Mouse (Mus musculus) liver, embryonic 14 days (tissue): ENCODE results near the gene Rdm1. TPM values are rescaled to one million over a fixed set of nuclear protein-coding genes. Genes with fewer than 3 reads are reported as not detected.

ENCODE experiments used
- polyA plus RNA-seq: library from polyadenylated mRNA; depleted of rRNA; stranded (reverse); fragments of >200 nt; gene quantifications from 2 replicates; pipeline ENCODE4 v1.2.3, GENCODE M21; 2012; rRNA removed

The Rdm1 gene
- 4.7 and 5.6 TPM in 2 replicates for polyA plus RNA-seq

DNA sequence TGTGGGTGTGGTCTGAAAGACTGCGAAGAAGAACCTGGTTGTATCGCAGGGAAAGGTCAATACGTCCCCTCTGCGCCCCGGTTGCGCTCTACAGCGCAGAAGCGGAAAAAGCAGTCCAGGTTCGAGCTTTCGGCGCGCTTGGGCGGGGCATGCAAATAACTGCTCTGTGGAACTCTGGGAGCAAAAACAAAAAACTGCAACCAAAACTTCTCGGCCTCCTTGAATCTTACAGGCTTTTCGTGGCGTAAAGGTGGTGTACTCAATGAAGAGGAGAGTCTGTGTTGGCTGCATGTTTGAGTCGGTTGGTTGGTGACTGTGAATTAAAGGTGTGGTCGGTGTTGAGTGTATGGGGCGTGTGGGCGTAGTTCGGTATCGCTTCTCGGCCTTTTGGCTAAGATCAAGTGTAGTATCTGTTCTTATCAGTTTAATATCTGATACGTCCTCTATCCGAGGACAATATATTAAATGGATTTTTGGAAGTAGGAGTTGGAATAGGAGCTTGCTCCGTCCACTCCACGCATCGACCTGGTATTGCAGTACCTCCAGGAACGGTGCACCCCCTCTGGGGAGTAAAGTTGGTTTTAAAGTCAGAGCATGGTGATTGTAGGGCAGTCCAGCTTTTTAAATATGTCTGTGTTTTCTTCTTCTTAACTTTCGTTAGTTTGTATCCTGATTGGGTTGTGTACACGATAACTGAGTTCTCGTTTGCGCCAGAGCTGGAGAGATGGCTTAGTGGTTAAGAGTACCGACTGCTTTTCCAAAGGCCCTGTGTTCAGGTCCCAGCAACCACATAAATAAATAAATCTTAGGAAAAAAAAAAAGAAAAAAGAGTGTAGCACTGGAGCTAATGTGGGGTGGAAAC lies at the start of gene Rdm1:
Gene Rdm1 (plus strand): TSS at position 201 of the 862 bp plus-strand sequence.

DNA sequence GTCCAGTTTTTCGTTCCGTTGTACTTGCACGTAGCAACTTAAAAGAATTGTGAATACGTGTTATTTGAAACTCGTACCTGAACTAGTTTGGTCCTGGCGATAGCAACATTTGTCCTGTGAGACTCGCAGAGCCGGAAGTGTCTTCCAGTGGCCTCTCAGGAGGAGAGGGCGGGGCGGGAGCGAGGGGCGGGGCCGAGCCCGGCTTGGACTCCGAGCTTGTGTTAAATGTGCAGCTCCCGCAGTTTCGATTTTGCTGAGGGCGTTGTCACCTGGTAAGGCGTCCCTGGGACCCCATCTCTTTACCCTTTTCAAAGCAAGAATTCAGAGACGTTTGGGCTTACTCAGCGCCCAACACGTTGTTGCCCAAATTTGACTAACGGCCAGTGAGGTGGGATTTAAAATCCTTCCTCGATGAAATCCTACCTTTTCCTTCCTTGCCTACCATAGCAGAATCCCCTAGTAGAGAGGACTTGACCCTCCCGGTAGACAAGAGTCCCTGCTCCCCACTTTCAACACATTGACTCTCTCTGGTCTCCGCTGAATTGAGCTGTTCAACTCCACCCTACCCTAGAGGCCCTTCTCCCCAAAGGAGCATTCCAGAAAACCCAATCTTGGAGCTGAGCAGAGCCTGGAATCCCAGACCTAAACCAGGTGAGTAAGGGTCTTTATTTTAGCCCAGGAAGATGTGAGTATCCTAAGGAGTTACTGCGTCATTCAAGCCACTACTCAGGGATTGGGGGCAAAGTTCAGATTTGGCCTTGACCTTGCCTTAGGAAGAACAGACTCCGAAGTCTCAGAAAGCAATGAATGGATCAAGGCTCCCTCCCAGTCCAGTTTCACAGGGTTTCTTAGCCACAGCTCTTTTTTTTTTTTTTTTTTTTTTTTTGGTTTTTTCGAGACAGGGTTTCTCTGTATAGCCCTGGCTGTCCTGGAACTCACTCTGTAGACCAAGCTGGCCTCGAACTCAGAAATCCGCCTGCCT lies 44.6 kb upstream of the Rdm1 start, which contains the start of gene Tmem106a:
Gene Tmem106a (plus strand): TSS at position 189 of the 982 bp plus-strand sequence.

DNA sequence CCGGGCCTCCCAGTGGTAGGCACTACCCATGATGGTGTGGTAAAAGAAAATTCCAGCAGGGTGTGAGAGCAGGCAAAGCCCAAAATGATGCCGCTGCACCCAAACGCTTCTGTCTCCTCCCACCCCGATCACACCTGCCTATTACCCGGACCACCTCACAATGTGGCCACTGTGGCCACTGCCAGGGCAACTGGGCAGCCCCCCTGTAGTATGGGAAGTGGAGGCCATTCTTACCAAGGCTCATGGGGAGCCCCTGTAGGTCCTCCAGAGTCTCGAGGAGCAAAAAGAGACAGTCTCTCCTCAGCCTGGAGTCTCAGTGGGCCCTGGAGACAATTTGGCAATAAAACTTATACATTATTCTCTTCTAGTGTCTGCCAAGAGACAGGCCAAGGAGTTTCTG lies 27.8 kb upstream of the Rdm1 start, which contains the start of gene Gm11634:
Gene Gm11634 (minus strand): TSS at position 101 of the 400 bp plus-strand sequence.

DNA sequence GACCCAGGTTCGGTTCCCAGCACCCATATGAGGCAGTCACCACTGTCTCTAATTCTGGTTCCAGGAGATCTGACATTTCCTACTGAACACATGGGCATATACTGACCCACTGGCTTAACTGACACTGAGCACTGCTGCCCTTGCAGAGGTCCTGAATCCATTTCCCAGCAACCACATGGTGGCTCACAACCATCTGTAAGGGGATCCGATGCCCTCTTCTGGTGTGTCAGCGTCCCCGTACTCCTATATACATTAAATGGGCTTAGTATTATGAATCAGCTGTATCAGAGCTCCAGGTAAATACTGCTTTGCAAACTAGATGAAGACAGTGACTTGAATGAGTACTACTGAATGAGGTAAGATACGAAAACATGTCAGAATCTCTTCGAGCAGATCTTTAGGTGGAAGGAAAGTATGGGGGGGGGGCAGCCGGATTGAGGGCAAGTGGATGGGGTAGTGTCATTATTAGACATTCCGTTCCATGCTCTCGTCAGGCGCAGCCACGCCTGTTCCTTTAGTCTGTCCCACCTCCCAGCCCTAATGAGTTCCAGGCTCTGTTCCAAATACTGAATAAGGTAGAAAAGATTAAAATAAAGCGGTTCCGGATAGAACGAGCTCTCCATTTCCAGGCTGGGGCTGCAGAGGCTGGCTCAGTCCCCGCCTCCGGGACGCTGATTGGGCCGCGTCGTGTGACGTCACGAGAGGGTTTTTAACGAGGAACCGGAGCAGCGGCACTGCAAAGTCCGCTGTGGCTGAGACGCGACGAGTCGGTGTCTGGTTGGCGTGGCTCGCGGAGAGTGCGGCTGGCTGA lies 38.0 kb downstream of the Rdm1 start, which contains the start of gene Arl4d:
Gene Arl4d (plus strand): TSS at position 717 of the 811 bp plus-strand sequence.

Other genes starting within 250 kb of the Rdm1 start
- gene Aarsd1, start 209.6 kb upstream of the Rdm1 start, polyA plus RNA-seq: 26.3 and 29.3 TPM in 2 replicates
- 1.2 and 1.4 TPM in 2 replicates for gene Gm27029, start 202.4 kb upstream of the Rdm1 start, polyA plus RNA-seq
- gene Rundc1, start 202.1 kb upstream of the Rdm1 start, polyA plus RNA-seq: 3.4 and 4.2 TPM in 2 replicates
- 0.92 and 1.4 TPM in 2 replicates for gene Ptges3l, start 201.9 kb upstream of the Rdm1 start, polyA plus RNA-seq
- gene Rpl27, start 184.9 kb upstream of the Rdm1 start, polyA plus RNA-seq: 934 and 1,025 TPM in 2 replicates
- 19.6 and 24.0 TPM in 2 replicates for gene Ifi35, start 178.8 kb upstream of the Rdm1 start, polyA plus RNA-seq
- 2.7 and 3.3 TPM in 2 replicates for gene Rnd2, start 162.2 kb upstream of the Rdm1 start, polyA plus RNA-seq
- gene Vat1, start 161.0 kb upstream of the Rdm1 start, polyA plus RNA-seq: 8.3 and 9.3 TPM in 2 replicates
- 9.0 and 10.8 TPM in 2 replicates for gene Brca1, start 75.2 kb upstream of the Rdm1 start, polyA plus RNA-seq
- 24.0 and 27.6 TPM in 2 replicates for gene Nbr1, start 75.0 kb upstream of the Rdm1 start, polyA plus RNA-seq
- gene Tmem106a, start 45.0 kb upstream of the Rdm1 start, polyA plus RNA-seq: 4.8 and 7.8 TPM in 2 replicates
- gene Gm11634, start 27.9 kb upstream of the Rdm1 start, polyA plus RNA-seq: not detected in 2 replicates
- gene Arl4d, start 38.3 kb downstream of the Rdm1 start, polyA plus RNA-seq: 0.89 and 1.2 TPM in 2 replicates
- gene Dhx8, start 105.7 kb downstream of the Rdm1 start, polyA plus RNA-seq: 8.7 and 10.0 TPM in 2 replicates
- gene Etv4, start 158.2 kb downstream of the Rdm1 start, polyA plus RNA-seq: 0.37 and 0.40 TPM in 2 replicates